Comparison of ENCODE assay signal across 11 mouse cellular contexts in genomic region chr15:8652637-8653036, GRCm38 (mm10).
"Had no signal": no experiment of that assay in that cellular context is flagged by ENCODE, and none has a peak within 500 bp of the region (broad histone marks: within the 10 kb centered on the region; RNA-seq: fewer than 3 reads in every experiment).

No protein-coding gene starts in this region.

- H3K4me1 ChIP-seq: liver, embryonic 13.5 days; midbrain, embryonic 12.5 days had no signal

- H3K27me3 ChIP-seq: limb, embryonic 12.5 days; liver, embryonic 13.5 days; midbrain, embryonic 12.5 days had no signal

- H3K27ac ChIP-seq: liver, embryonic 13.5 days; midbrain, embryonic 12.5 days; stomach, postnatal 0 days had no signal

- H3K4me2 ChIP-seq: limb, embryonic 12.5 days; liver, embryonic 13.5 days; midbrain, embryonic 12.5 days had no signal

- ATAC-seq: liver, postnatal 0 days had no signal

- H3K36me3 ChIP-seq: liver, embryonic 13.5 days; midbrain, embryonic 12.5 days had no signal

- H3K9me3 ChIP-seq: limb, embryonic 12.5 days; liver, embryonic 13.5 days; midbrain, embryonic 12.5 days had no signal

- DNase-seq: kidney, adult 9 months; kidney, postnatal 14 days; layer of hippocampus, adult 9-11 months; layer of hippocampus, postnatal 36 days; liver; liver, embryonic 13.5 days; liver, postnatal 0 days; thymus, postnatal 4 days had no signal

- H3K4me3 ChIP-seq: limb, embryonic 12.5 days; liver, embryonic 13.5 days; midbrain, embryonic 12.5 days had no signal

- H3K9ac ChIP-seq: limb, embryonic 12.5 days; liver, embryonic 13.5 days; liver, postnatal 0 days; midbrain, embryonic 12.5 days had no signal
